Mouse (Mus musculus): ENCODE results near the gene Dmrt3. TPM values are rescaled to one million over a fixed set of nuclear protein-coding genes. Genes with fewer than 3 reads are reported as not detected.

Gene Dmrt3
- polyA plus RNA-seq (2012; fragmentation: generic; extraction: Trizol): 0.06 TPM

GRCm38 (mm10) chr19:25610015-25610410 lies at the start of gene Dmrt3:
Gene Dmrt3, plus strand, starts transcription at chr19:25610301.
- H3K4me3 ChIP-seq: no peak within 1 kb of the TSS
- H3K4me2 ChIP-seq (ENCODE audit: low read depth): peak within 1 kb of the TSS; percentile 42
- no peaks in the 10 kb centered on the region for H3K36me3 ChIP-seq (ENCODE audit: control insufficient read depth, insufficient read depth)
- H3K79me2 ChIP-seq (ENCODE audit: control insufficient read depth, insufficient read depth): no peaks in the 10 kb centered on the region
- H3K27me3 ChIP-seq (ENCODE audit: control insufficient read depth, insufficient read depth, insufficient read length): peaks cover 57% of the 10 kb centered on the region
- TF ChIP-seq SRF (IDR thresholded peaks at IDR 0.05; ENCODE audit: control insufficient read depth, insufficient read length, low read depth) (no peak), TCF12 (IDR thresholded peaks at IDR 0.05; ENCODE audit: insufficient read depth, poor library complexity, severe bottlenecking) (no peak), MAX (IDR thresholded peaks at IDR 0.05; ENCODE audit: low read depth) (no peak), E2F4 (IDR thresholded peaks at IDR 0.05; ENCODE audit: insufficient read depth) (no peak), USF1 (IDR thresholded peaks at IDR 0.05; ENCODE audit: low read depth) (no peak), MYOD1 (IDR thresholded peaks at IDR 0.05; ENCODE audit: control insufficient read depth in 1 of 3, insufficient read length in 2 of 3, low read depth in 2 of 3) (no peak), MYOG (IDR thresholded peaks at IDR 0.05; ENCODE audit: control insufficient read depth in 1 of 3, insufficient read depth in 1 of 3, insufficient read length in 2 of 3, low read depth in 2 of 3) (no peak), CEBPB (IDR thresholded peaks at IDR 0.05; ENCODE audit: insufficient read depth, poor library complexity, severe bottlenecking) (no peak), TCF3 (IDR thresholded peaks at IDR 0.05; ENCODE audit: insufficient read length, low read depth) (no peak), POLR2AphosphoS2 (IDR thresholded peaks at IDR 0.05; ENCODE audit: insufficient read length, low read depth) (no peak), POLR2A (IDR thresholded peaks at IDR 0.05; ENCODE audit: insufficient read length, low read depth) (no peak)
- H3ac ChIP-seq (ENCODE audit: control insufficient read depth, insufficient read length): no peak within 1 kb of the TSS

- Histone ChIP-seq H3K4me3 (no peak overlapping the region), H3ac (ENCODE audit: control insufficient read depth, insufficient read length) (no peak overlapping the region), H3K79me2 (ENCODE audit: control insufficient read depth, insufficient read depth) (no peaks in the 10 kb centered on the region), H3K4me2 (ENCODE audit: low read depth) (no peak overlapping the region), H3K36me3 (ENCODE audit: control insufficient read depth, insufficient read depth) (no peaks in the 10 kb centered on the region), H3K27me3 (ENCODE audit: control insufficient read depth, insufficient read depth, insufficient read length) (peaks cover 46% of the 10 kb centered on the region)
- no peak for TF ChIP-seq MYOG (IDR thresholded peaks at IDR 0.05; ENCODE audit: control insufficient read depth in 1 of 3, insufficient read depth in 1 of 3, insufficient read length in 2 of 3, low read depth in 2 of 3)
- no peak for TF ChIP-seq E2F4 (IDR thresholded peaks at IDR 0.05; ENCODE audit: insufficient read depth)
- no peak for TF ChIP-seq MYOD1 (IDR thresholded peaks at IDR 0.05; ENCODE audit: control insufficient read depth in 1 of 3, insufficient read length in 2 of 3, low read depth in 2 of 3)
- TF ChIP-seq MAX (IDR thresholded peaks at IDR 0.05; ENCODE audit: low read depth): no peak
- TF ChIP-seq POLR2AphosphoS2 (IDR thresholded peaks at IDR 0.05; ENCODE audit: insufficient read length, low read depth): no peak
- TF ChIP-seq CEBPB (IDR thresholded peaks at IDR 0.05; ENCODE audit: insufficient read depth, poor library complexity, severe bottlenecking): no peak
- TF ChIP-seq POLR2A (IDR thresholded peaks at IDR 0.05; ENCODE audit: insufficient read length, low read depth): no peak
- TF ChIP-seq REST (IDR thresholded peaks at IDR 0.05; ENCODE audit: insufficient read depth, insufficient read length): no peak
- no peak for TF ChIP-seq SRF (IDR thresholded peaks at IDR 0.05; ENCODE audit: control insufficient read depth, insufficient read length, low read depth)
- no peak for TF ChIP-seq TCF12 (IDR thresholded peaks at IDR 0.05; ENCODE audit: insufficient read depth, poor library complexity, severe bottlenecking)
- no peak for TF ChIP-seq TCF3 (IDR thresholded peaks at IDR 0.05; ENCODE audit: insufficient read length, low read depth)
- TF ChIP-seq USF1 (IDR thresholded peaks at IDR 0.05; ENCODE audit: low read depth): no peak
Observed at GRCm38 (mm10) chr19:25564430-25564829, 45.7 kb upstream of the Dmrt3 start.

- TF ChIP-seq E2F4 (IDR thresholded peaks at IDR 0.05; ENCODE audit: insufficient read depth) (no peak), USF1 (IDR thresholded peaks at IDR 0.05; ENCODE audit: low read depth) (no peak), TCF3 (IDR thresholded peaks at IDR 0.05; ENCODE audit: insufficient read length, low read depth) (no peak), MAX (IDR thresholded peaks at IDR 0.05; ENCODE audit: low read depth) (no peak), MYOD1 (IDR thresholded peaks at IDR 0.05; ENCODE audit: control insufficient read depth in 1 of 3, insufficient read length in 2 of 3, low read depth in 2 of 3) (no peak), TCF12 (IDR thresholded peaks at IDR 0.05; ENCODE audit: insufficient read depth, poor library complexity, severe bottlenecking) (no peak), POLR2AphosphoS2 (IDR thresholded peaks at IDR 0.05; ENCODE audit: insufficient read length, low read depth) (no peak), CEBPB (IDR thresholded peaks at IDR 0.05; ENCODE audit: insufficient read depth, poor library complexity, severe bottlenecking) (no peak), SRF (IDR thresholded peaks at IDR 0.05; ENCODE audit: control insufficient read depth, insufficient read length, low read depth) (no peak), POLR2A (IDR thresholded peaks at IDR 0.05; ENCODE audit: insufficient read length, low read depth) (no peak), MYOG (IDR thresholded peaks at IDR 0.05; ENCODE audit: control insufficient read depth in 1 of 3, insufficient read depth in 1 of 3, insufficient read length in 2 of 3, low read depth in 2 of 3) (no peak), REST (IDR thresholded peaks at IDR 0.05; ENCODE audit: insufficient read depth, insufficient read length) (no peak)
- peaks cover 46% of the 10 kb centered on the region for H3K27me3 ChIP-seq (ENCODE audit: control insufficient read depth, insufficient read depth, insufficient read length)
- no peaks in the 10 kb centered on the region for H3K36me3 ChIP-seq (ENCODE audit: control insufficient read depth, insufficient read depth)
- no peak overlapping the region for H3K4me2 ChIP-seq (ENCODE audit: low read depth)
- H3K4me3 ChIP-seq: no peak overlapping the region
- H3K79me2 ChIP-seq (ENCODE audit: control insufficient read depth, insufficient read depth): no peaks in the 10 kb centered on the region
- no peak overlapping the region for H3ac ChIP-seq (ENCODE audit: control insufficient read depth, insufficient read length)
Observed at GRCm38 (mm10) chr19:25569778-25570177, 40.3 kb upstream of the Dmrt3 start.

GRCm38 (mm10) chr19:25574431-25574830 lies 35.7 kb upstream of the Dmrt3 start:
- Histone ChIP-seq H3ac (ENCODE audit: control insufficient read depth, insufficient read length) (no peak overlapping the region), H3K4me2 (ENCODE audit: low read depth) (no peak overlapping the region), H3K27me3 (ENCODE audit: control insufficient read depth, insufficient read depth, insufficient read length) (peaks cover 15% of the 10 kb centered on the region), H3K36me3 (ENCODE audit: control insufficient read depth, insufficient read depth) (no peaks in the 10 kb centered on the region), H3K79me2 (ENCODE audit: control insufficient read depth, insufficient read depth) (no peaks in the 10 kb centered on the region), H3K4me3 (no peak overlapping the region)
- TF ChIP-seq POLR2AphosphoS2 (IDR thresholded peaks at IDR 0.05; ENCODE audit: insufficient read length, low read depth) (no peak), CEBPB (IDR thresholded peaks at IDR 0.05; ENCODE audit: insufficient read depth, poor library complexity, severe bottlenecking) (no peak), MAX (IDR thresholded peaks at IDR 0.05; ENCODE audit: low read depth) (no peak), POLR2A (IDR thresholded peaks at IDR 0.05; ENCODE audit: insufficient read length, low read depth) (no peak), MYOG (IDR thresholded peaks at IDR 0.05; ENCODE audit: control insufficient read depth in 1 of 3, insufficient read depth in 1 of 3, insufficient read length in 2 of 3, low read depth in 2 of 3) (no peak), REST (IDR thresholded peaks at IDR 0.05; ENCODE audit: insufficient read depth, insufficient read length) (no peak), E2F4 (IDR thresholded peaks at IDR 0.05; ENCODE audit: insufficient read depth) (no peak), TCF12 (IDR thresholded peaks at IDR 0.05; ENCODE audit: insufficient read depth, poor library complexity, severe bottlenecking) (no peak), SRF (IDR thresholded peaks at IDR 0.05; ENCODE audit: control insufficient read depth, insufficient read length, low read depth) (no peak), TCF3 (IDR thresholded peaks at IDR 0.05; ENCODE audit: insufficient read length, low read depth) (no peak), USF1 (IDR thresholded peaks at IDR 0.05; ENCODE audit: low read depth) (no peak), MYOD1 (IDR thresholded peaks at IDR 0.05; ENCODE audit: control insufficient read depth in 1 of 3, insufficient read length in 2 of 3, low read depth in 2 of 3) (no peak)

All from myocyte (in vitro differentiated cells).